Mouse (Mus musculus): ENCODE results near the gene Fam196b. TPM values are rescaled to one million over a fixed set of nuclear protein-coding genes. Genes with fewer than 3 reads are reported as not detected.

The Fam196b gene
- polyA plus RNA-seq, 1 experiment from 2014 or later: 2.0 TPM

Other genes starting within 250 kb of the Fam196b start
- gene 4930469K13Rik, start 216.3 kb upstream of the Fam196b start, polyA plus RNA-seq (2014; fragmentation: Nextera tagmentation; extraction: Ambion mirVana): 35.2 and 41.4 TPM in 2 replicates
- not detected in 2 replicates for gene Foxi1, start 106.7 kb upstream of the Fam196b start, polyA plus RNA-seq (2014; fragmentation: Nextera tagmentation; extraction: Ambion mirVana)